Mouse (Mus musculus) forebrain, embryonic 14.5 days (tissue): ENCODE data around the gene Ube2k. TPM values are rescaled to one million over a fixed set of nuclear protein-coding genes. Genes with fewer than 3 reads are reported as not detected.
A peak's percentile ranks its signal among the peaks of the same experiment; 100 is the strongest.

ENCODE experiments used
- ATAC-seq: fragments of 200-750 bp; cut with Nextera tagmentation; 2 replicates; pipeline ENCODE4 v1.8.0; 2017; ENCODE audit warnings: mild to moderate bottlenecking, moderate library complexity
- DNase-seq: peaks from one replicate; pipeline ENCODE4 v3.0.0-alpha.2; 2015; ENCODE audit warnings: low spot score
- H3K27ac ChIP-seq: fragments of 300-500 bp; sonication (generic); 2 replicates; pipeline ENCODE4 v1.5.1; 2014; ENCODE audit warnings: low read depth, mild to moderate bottlenecking, control low read depth, low read length, moderate library complexity
- H3K27me3 ChIP-seq: fragments of 300-500 bp; sonication (generic); replicated peaks from 2 replicates; pipeline ENCODE4 v1.6.1; 2014; ENCODE audit warnings: low read length, control low read depth, mixed read lengths; ENCODE audit not compliant: control insufficient read depth, insufficient read depth
- H3K36me3 ChIP-seq: fragments of 300-500 bp; sonication (generic); 2 replicates; pipeline ENCODE4 v1.6.1; 2014; ENCODE audit warnings: low read length, control low read depth; ENCODE audit not compliant: control insufficient read depth, insufficient read depth
- H3K4me1 ChIP-seq: fragments of 300-500 bp; sonication (generic); 2 replicates; pipeline ENCODE4 v1.6.1; 2014; ENCODE audit warnings: antibody characterized with exemption, low read length, control low read depth; ENCODE audit not compliant: control insufficient read depth, insufficient read depth
- H3K4me2 ChIP-seq: fragments of 300-500 bp; sonication (generic); 2 replicates; pipeline ENCODE4 v1.6.1; 2014; ENCODE audit warnings: mild to moderate bottlenecking, control low read depth, low read length
- H3K4me3 ChIP-seq: fragments of 300-500 bp; sonication (generic); 2 replicates; pipeline ENCODE4 v1.5.1; 2014; ENCODE audit warnings: low read depth, low read length, control low read depth
- H3K9ac ChIP-seq: fragments of 300-500 bp; sonication (generic); 2 replicates; pipeline ENCODE4 v1.6.1; 2014; ENCODE audit warnings: mild to moderate bottlenecking, low read length, control low read depth, moderate library complexity
- H3K9me3 ChIP-seq: fragments of 300-500 bp; sonication (generic); replicated peaks from 2 replicates; pipeline ENCODE4 v1.6.1; 2016; ENCODE audit warnings: low read length, control low read depth, mixed read lengths; ENCODE audit not compliant: control insufficient read depth
- WGBS: fragments of 180-500 bp; shearing (Covaris S2); extraction: QIAGEN DNeasy Blood & Tissue Kit; methylation state at CpG from one replicate; pipeline ENCODE4 v1.1.7; 2014; 5-methylcytosine and 5-hydroxymethylcytosine counted together
- polyA plus RNA-seq: library from polyadenylated mRNA; unstranded; fragments of >200 nt; fragmentation: Nextera tagmentation; extraction: Ambion mirVana; gene quantifications from 2 replicates; pipeline ENCODE4 v1.2.1, GENCODE M21; 2014

Gene Ube2k
- polyA plus RNA-seq, 1 experiment from 2014 or later, result 154 TPM

DNA sequence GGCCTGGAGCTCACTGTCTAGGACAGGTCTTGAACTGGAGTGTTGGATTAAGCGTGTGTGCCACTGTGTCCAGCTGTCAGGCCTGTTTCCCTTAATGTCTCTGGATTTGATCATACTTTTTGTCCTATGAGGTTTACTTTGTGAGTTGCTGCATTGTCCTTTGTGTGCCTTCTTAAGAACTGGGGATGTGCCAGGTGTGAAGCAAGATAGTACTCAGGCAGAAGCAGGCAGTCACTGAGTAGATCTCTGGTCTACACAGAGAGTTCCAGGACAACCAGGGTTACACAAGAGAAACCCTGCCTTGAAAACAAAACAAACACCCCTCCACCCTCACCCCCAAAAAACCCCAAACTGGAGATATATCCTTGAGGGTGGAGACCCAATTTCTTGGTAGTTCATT is 12.6 kb downstream of the Ube2k start:
- Histone ChIP-seq H3K27ac (no peak overlapping the region), H3K4me1 (no peaks in the 10 kb centered on the region), H3K36me3 (0 out of 2 replicates have a peak, but pooled peaks cover 4% of the 10 kb centered on the region), H3K9me3 (no peaks in the 10 kb centered on the region), H3K4me3 (no peak overlapping the region), H3K9ac (no peak overlapping the region), H3K4me2 (no peak overlapping the region), H3K27me3 (no peaks in the 10 kb centered on the region)
- WGBS, result 94% methylated on average over 1 of the region's 1 CpGs
- DNase-seq (no peak), ATAC-seq (no peak)

- Histone ChIP-seq H3K4me3 (no peak overlapping the region), H3K4me2 (no peak overlapping the region), H3K27me3 (no peaks in the 10 kb centered on the region), H3K4me1 (no peaks in the 10 kb centered on the region), H3K9me3 (no peaks in the 10 kb centered on the region), H3K27ac (no peak overlapping the region), H3K36me3 (no peaks in the 10 kb centered on the region), H3K9ac (no peak overlapping the region)
- ATAC-seq, result no peak
- DNase-seq, result no peak
Observed at GRCm38 (mm10) chr5:65557109-65557508, 20.1 kb downstream of the Ube2k start.

- Histone ChIP-seq H3K9me3 (no peaks in the 10 kb centered on the region), H3K4me2 (no peak overlapping the region), H3K27me3 (no peaks in the 10 kb centered on the region), H3K27ac (no peak overlapping the region), H3K4me3 (no peak overlapping the region), H3K9ac (no peak overlapping the region), H3K36me3 (no peaks in the 10 kb centered on the region), H3K4me1 (no peaks in the 10 kb centered on the region)
- ATAC-seq (no peak), DNase-seq (peak; percentile 2)
- 23% methylated on average over 17 of the region's 20 CpGs for WGBS
Observed at GRCm38 (mm10) chr5:65561125-65561893, 24.3 kb downstream of the Ube2k start.

DNA sequence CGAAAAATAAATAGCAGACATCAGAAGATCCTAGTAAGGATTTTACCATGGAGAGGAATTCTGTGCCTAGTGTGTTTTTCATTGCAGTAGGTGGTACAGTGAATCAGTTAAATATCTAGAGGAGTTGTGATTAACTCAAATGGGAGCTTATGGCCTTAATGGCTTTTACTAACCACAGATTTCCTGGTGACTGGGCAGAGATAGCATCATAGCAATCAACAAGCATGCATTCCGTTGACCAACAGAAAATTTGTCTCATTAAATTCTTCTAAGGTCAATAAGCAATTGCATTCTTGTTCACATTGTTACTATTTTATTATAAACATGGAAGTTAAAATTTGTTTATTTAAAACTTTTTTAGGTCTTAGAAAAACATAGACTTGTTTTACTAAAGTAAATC is 28.5 kb downstream of the Ube2k start:
- ATAC-seq, result no peak
- peaks cover 14% of the 10 kb centered on the region; the same call in 1 of the 2 replicates for H3K36me3 ChIP-seq
- H3K4me2 ChIP-seq, result no peak overlapping the region
- 90% methylated on average over 2 of the region's 2 CpGs for WGBS
- H3K4me3 ChIP-seq, result no peak overlapping the region
- no peak overlapping the region for H3K27ac ChIP-seq
- no peak overlapping the region for H3K9ac ChIP-seq
- H3K9me3 ChIP-seq, result no peaks in the 10 kb centered on the region
- no peaks in the 10 kb centered on the region for H3K27me3 ChIP-seq
- H3K4me1 ChIP-seq, result no peaks in the 10 kb centered on the region
- no peak for DNase-seq

GRCm38 (mm10) chr5:65574876-65575275 is 37.8 kb downstream of the Ube2k start:
- WGBS, result 89% methylated on average over 2 of the region's 2 CpGs
- H3K9me3 ChIP-seq, result no peaks in the 10 kb centered on the region
- H3K9ac ChIP-seq, result no peak overlapping the region
- H3K27me3 ChIP-seq, result no peaks in the 10 kb centered on the region
- no peak for DNase-seq
- no peak for ATAC-seq
- no peak overlapping the region for H3K27ac ChIP-seq
- no peak overlapping the region for H3K4me2 ChIP-seq
- H3K36me3 ChIP-seq, result peaks cover 11% of the 10 kb centered on the region; the same call in 1 of the 2 replicates
- no peak overlapping the region for H3K4me3 ChIP-seq
- no peaks in the 10 kb centered on the region for H3K4me1 ChIP-seq

- no peak overlapping the region for H3K4me2 ChIP-seq
- H3K27me3 ChIP-seq, result no peaks in the 10 kb centered on the region
- ATAC-seq (no peak), DNase-seq (no peak)
- peaks cover 6% of the 10 kb centered on the region; the same call in 1 of the 2 replicates for H3K36me3 ChIP-seq
- 77% methylated on average over 2 of the region's 2 CpGs for WGBS
- no peaks in the 10 kb centered on the region for H3K4me1 ChIP-seq
- H3K9me3 ChIP-seq, result no peaks in the 10 kb centered on the region
- H3K27ac ChIP-seq, result no peak overlapping the region
- H3K9ac ChIP-seq, result no peak overlapping the region
- no peak overlapping the region for H3K4me3 ChIP-seq
Observed at GRCm38 (mm10) chr5:65575896-65576295, 38.9 kb downstream of the Ube2k start.

DNA sequence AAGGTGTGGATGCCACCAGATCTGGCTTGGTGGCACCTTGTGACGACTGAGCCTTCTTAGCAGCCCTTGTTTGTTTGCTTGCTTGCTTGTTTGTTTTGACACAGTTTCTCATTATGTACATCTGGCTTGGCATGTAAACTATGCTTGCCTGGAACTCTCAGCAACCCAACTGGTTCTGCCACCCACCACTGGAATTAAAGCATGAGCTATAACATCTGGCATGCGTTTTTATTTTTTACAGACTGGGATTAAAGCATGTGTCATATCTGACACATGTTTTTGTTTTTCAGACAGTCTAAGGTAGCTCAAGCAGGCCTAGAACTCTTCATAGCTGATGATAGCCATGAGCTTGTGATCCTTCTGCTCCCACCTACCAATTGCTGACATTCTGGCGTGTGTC is 41.5 kb downstream of the Ube2k start:
- WGBS, result 85% methylated on average over 3 of the region's 3 CpGs
- H3K9me3 ChIP-seq, result no peaks in the 10 kb centered on the region
- H3K27me3 ChIP-seq, result no peaks in the 10 kb centered on the region
- ATAC-seq (no peak), DNase-seq (no peak)
- H3K4me2 ChIP-seq, result no peak overlapping the region
- H3K4me3 ChIP-seq, result no peak overlapping the region
- no peaks in the 10 kb centered on the region for H3K4me1 ChIP-seq
- H3K27ac ChIP-seq, result no peak overlapping the region
- peaks cover 13% of the 10 kb centered on the region for H3K36me3 ChIP-seq
- H3K9ac ChIP-seq, result no peak overlapping the region

- Histone ChIP-seq H3K4me2 (no peak overlapping the region), H3K36me3 (peaks cover 20% of the 10 kb centered on the region), H3K27me3 (no peaks in the 10 kb centered on the region), H3K4me1 (no peaks in the 10 kb centered on the region), H3K4me3 (no peak overlapping the region), H3K9ac (no peak overlapping the region), H3K27ac (no peak overlapping the region), H3K9me3 (no peaks in the 10 kb centered on the region)
- ATAC-seq (no peak), DNase-seq (no peak)
- 95% methylated on average over 5 of the region's 5 CpGs for WGBS
Observed at GRCm38 (mm10) chr5:65586291-65586690, 49.3 kb downstream of the Ube2k start.

DNA sequence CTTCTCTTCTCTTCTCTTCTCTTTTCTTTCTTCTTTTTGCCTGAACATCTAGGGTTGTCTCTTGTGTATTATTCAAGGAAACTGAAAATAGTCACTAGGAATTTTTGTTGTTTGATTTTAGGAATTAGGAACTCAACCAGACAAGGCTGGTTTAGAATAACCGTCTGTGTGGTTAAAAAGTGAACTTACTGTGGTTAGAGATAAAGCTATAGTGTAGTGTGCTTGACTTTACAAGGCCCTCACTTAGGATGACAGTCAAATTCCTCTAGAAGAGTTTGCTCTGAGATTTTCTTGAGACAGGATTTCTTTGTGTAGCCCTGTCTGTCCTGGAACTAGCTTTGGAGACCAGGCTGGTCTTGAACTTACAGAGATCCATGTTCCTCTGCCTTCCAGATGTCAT is 53.2 kb downstream of the Ube2k start:
- Histone ChIP-seq H3K9me3 (no peaks in the 10 kb centered on the region), H3K4me2 (no peak overlapping the region), H3K36me3 (peaks cover 24% of the 10 kb centered on the region), H3K4me1 (no peaks in the 10 kb centered on the region), H3K9ac (no peak overlapping the region), H3K27ac (no peak overlapping the region), H3K4me3 (no peak overlapping the region), H3K27me3 (no peaks in the 10 kb centered on the region)
- no peak for DNase-seq
- ATAC-seq, result no peak
- WGBS, result 100% methylated on average over 1 of the region's 1 CpGs
